Mouse (Mus musculus): ENCODE results near the gene Ap5z1. TPM values are rescaled to one million over a fixed set of nuclear protein-coding genes. Genes with fewer than 3 reads are reported as not detected.

The Ap5z1 gene
- polyA plus RNA-seq, 1 experiment from 2014 or later = 12.0 TPM

- H3K9ac ChIP-seq = no peak overlapping the region; the same call in 1 of the 2 replicates
- peaks cover 5% of the 10 kb centered on the region; the same call in 1 of the 2 replicates for H3K4me1 ChIP-seq (replicated peaks)
- 83% methylated on average over 17 of the region's 17 CpGs for WGBS
- H3K4me3 ChIP-seq (replicated peaks) = no peak overlapping the region
- H3K36me3 ChIP-seq = peaks cover 22% of the 10 kb centered on the region
- no peak overlapping the region for H3K4me2 ChIP-seq (replicated peaks)
- H3K9me3 ChIP-seq = no peaks in the 10 kb centered on the region
- H3K27me3 ChIP-seq (replicated peaks) = no peaks in the 10 kb centered on the region
- H3K27ac ChIP-seq = no peak overlapping the region
- no peak for ATAC-seq
Measured at GRCm38 (mm10) chr5:142458791-142459557, 4.8 kb upstream of the Ap5z1 start.

GRCm38 (mm10) chr5:142459834-142460233 lies 3.9 kb upstream of the Ap5z1 start:
- H3K9ac ChIP-seq = no peak overlapping the region
- H3K27ac ChIP-seq = no peak overlapping the region
- no peak for ATAC-seq
- no peaks in the 10 kb centered on the region for H3K9me3 ChIP-seq
- peaks cover 14% of the 10 kb centered on the region for H3K36me3 ChIP-seq
- H3K27me3 ChIP-seq (replicated peaks) = no peaks in the 10 kb centered on the region
- no peak overlapping the region for H3K4me3 ChIP-seq (replicated peaks)
- no peak overlapping the region for H3K4me2 ChIP-seq (replicated peaks)
- H3K4me1 ChIP-seq (replicated peaks) = peaks cover 10% of the 10 kb centered on the region; the same call in 1 of the 2 replicates
- 75% methylated on average over 5 of the region's 5 CpGs for WGBS

- H3K27ac ChIP-seq = no peak overlapping the region
- peaks cover 13% of the 10 kb centered on the region; the same call in 1 of the 2 replicates for H3K4me1 ChIP-seq (replicated peaks)
- H3K36me3 ChIP-seq = peaks cover 4% of the 10 kb centered on the region; the same call in 1 of the 2 replicates
- H3K4me2 ChIP-seq (replicated peaks) = no peak overlapping the region
- no peaks in the 10 kb centered on the region for H3K9me3 ChIP-seq
- H3K4me3 ChIP-seq (replicated peaks) = no peak overlapping the region
- no peaks in the 10 kb centered on the region for H3K27me3 ChIP-seq (replicated peaks)
- no peak overlapping the region for H3K9ac ChIP-seq
- 94% methylated on average over 7 of the region's 7 CpGs for WGBS
- no peak for ATAC-seq
Measured at GRCm38 (mm10) chr5:142461942-142462640, 1.7 kb upstream of the Ap5z1 start.

DNA sequence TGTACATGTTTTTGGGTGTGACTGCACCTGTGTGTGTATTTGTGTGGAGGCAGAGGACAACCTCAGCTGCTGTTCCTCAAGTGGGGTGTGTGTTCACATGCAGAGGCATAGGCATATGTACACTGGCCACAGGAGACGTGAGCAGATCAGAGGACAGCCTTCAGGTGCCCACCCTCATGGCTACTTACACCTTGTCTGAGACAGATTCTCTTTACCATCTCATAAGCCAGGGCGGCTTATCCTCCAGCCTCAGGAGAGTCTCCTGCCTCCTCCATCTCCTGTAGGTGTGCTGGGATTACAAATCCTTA lies 1.1 kb upstream of the Ap5z1 start:
- Histone ChIP-seq H3K4me1 (replicated peaks) (peaks cover 13% of the 10 kb centered on the region; the same call in 1 of the 2 replicates), H3K9ac (no peak overlapping the region), H3K36me3 (no peaks in the 10 kb centered on the region; the same call in 1 of the 2 replicates), H3K27me3 (replicated peaks) (no peaks in the 10 kb centered on the region), H3K9me3 (no peaks in the 10 kb centered on the region), H3K27ac (no peak overlapping the region), H3K4me3 (replicated peaks) (no peak overlapping the region), H3K4me2 (replicated peaks) (no peak overlapping the region)
- WGBS = 90% methylated on average over 2 of the region's 2 CpGs
- no peak for ATAC-seq

- ATAC-seq = peak; percentile 8; the same call in 1 of the 2 replicates
- Histone ChIP-seq H3K27ac (peak overlapping the region; percentile 84), H3K4me1 (replicated peaks) (peaks cover 13% of the 10 kb centered on the region; the same call in 1 of the 2 replicates), H3K4me2 (replicated peaks) (peak overlapping the region; percentile 80), H3K27me3 (replicated peaks) (no peaks in the 10 kb centered on the region), H3K4me3 (replicated peaks) (peak overlapping the region; percentile 78; the same call in 1 of the 2 replicates), H3K9ac (no peak overlapping the region), H3K9me3 (no peaks in the 10 kb centered on the region), H3K36me3 (no peaks in the 10 kb centered on the region; the same call in 1 of the 2 replicates)
- 83% methylated on average over 6 of the region's 6 CpGs for WGBS
Measured at GRCm38 (mm10) chr5:142463011-142463410, 733 bp upstream of the Ap5z1 start.

DNA sequence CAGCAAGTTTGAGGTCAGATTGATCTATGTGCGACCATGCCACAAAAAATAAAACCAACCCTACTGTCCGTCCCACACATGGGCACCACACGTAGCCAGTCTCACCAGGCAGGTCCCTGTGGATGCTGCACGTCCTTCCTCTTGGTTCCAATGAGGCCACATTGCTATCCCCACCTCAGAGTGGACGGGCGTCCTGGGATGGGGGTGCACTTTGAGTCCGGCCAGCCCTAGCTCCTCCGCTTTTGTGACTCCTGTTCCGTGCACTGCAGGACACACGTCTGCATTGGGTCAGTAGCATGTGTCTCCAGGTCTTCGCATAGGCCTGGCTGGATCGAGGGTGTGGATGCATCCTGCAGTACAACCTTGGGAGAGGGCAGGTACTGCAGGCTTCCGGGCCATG lies 4.6 kb downstream of the Ap5z1 start:
- H3K4me2 ChIP-seq (replicated peaks) = no peak overlapping the region
- H3K9ac ChIP-seq = no peak overlapping the region
- peaks cover 10% of the 10 kb centered on the region; the same call in 1 of the 2 replicates for H3K36me3 ChIP-seq
- no peaks in the 10 kb centered on the region for H3K27me3 ChIP-seq (replicated peaks)
- no peaks in the 10 kb centered on the region for H3K9me3 ChIP-seq
- 95% methylated on average over 13 of the region's 13 CpGs for WGBS
- H3K4me1 ChIP-seq (replicated peaks) = peaks cover 10% of the 10 kb centered on the region; the same call in 1 of the 2 replicates
- ATAC-seq = no peak
- H3K4me3 ChIP-seq (replicated peaks) = no peak overlapping the region
- no peak overlapping the region for H3K27ac ChIP-seq

DNA sequence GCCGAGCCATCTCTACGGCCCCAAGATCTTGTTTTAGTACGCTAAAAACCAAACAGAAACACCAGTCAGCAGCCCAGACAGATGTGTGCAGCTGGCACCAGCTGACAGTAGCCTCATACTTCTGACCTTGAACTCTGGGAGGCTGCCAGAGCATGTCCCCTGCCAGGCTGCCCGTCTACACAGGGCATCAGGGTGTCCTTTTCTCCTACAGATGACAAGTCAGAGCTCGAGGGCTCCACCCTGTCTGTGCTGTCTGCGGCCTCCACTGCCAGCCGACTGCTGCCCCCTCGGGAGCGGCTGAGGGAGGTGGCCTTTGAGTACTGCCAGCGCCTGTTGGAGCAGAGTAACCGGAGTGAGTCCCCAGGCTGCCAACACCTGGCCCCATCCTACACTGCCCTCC lies 6.1 kb downstream of the Ap5z1 start:
- ATAC-seq = no peak
- Histone ChIP-seq H3K9ac (no peak overlapping the region), H3K36me3 (peaks cover 10% of the 10 kb centered on the region; the same call in 1 of the 2 replicates), H3K4me3 (replicated peaks) (no peak overlapping the region), H3K27me3 (replicated peaks) (no peaks in the 10 kb centered on the region), H3K27ac (no peak overlapping the region), H3K4me1 (replicated peaks) (peaks cover 3% of the 10 kb centered on the region; the same call in 1 of the 2 replicates), H3K4me2 (replicated peaks) (no peak overlapping the region), H3K9me3 (no peaks in the 10 kb centered on the region)
- WGBS = 85% methylated on average over 11 of the region's 11 CpGs

DNA sequence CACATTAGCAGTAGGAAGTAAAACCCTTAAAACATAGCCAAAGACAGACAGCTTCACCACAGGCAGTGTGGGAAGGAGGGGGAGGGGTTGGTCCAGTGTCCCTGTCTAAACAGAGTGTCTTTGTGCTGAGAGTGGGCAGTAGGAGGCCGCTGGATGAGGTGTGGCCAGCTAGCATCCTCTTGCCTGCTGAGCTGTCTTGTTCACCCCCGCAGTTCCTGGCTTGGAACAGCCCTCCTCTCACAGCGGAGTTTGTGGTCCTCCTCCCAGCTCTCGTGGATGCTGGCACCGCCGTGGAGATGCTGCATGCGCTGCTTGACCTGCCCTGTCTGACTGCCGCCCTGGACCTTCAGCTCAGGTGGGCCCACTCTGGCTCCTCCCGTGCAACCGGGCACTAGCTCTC lies 10.0 kb downstream of the Ap5z1 start:
- H3K4me1 ChIP-seq (replicated peaks) = no peaks in the 10 kb centered on the region
- peaks cover 10% of the 10 kb centered on the region; the same call in 1 of the 2 replicates for H3K36me3 ChIP-seq
- H3K27me3 ChIP-seq (replicated peaks) = no peaks in the 10 kb centered on the region
- H3K4me2 ChIP-seq (replicated peaks) = no peak overlapping the region
- no peak for ATAC-seq
- no peaks in the 10 kb centered on the region for H3K9me3 ChIP-seq
- WGBS = 67% methylated on average over 10 of the region's 10 CpGs
- no peak overlapping the region for H3K27ac ChIP-seq
- H3K9ac ChIP-seq = no peak overlapping the region
- H3K4me3 ChIP-seq (replicated peaks) = no peak overlapping the region

GRCm38 (mm10) chr5:142475669-142476068 lies 11.9 kb downstream of the Ap5z1 start:
- Histone ChIP-seq H3K27ac (no peak overlapping the region), H3K4me3 (replicated peaks) (no peak overlapping the region), H3K27me3 (replicated peaks) (no peaks in the 10 kb centered on the region), H3K9ac (no peak overlapping the region), H3K9me3 (no peaks in the 10 kb centered on the region), H3K4me1 (replicated peaks) (peaks cover 5% of the 10 kb centered on the region; the same call in 1 of the 2 replicates), H3K36me3 (0 out of 2 replicates have a peak, but pooled peaks cover 4% of the 10 kb centered on the region), H3K4me2 (replicated peaks) (no peak overlapping the region)
- no peak for ATAC-seq
- 75% methylated on average over 7 of the region's 7 CpGs for WGBS

DNA sequence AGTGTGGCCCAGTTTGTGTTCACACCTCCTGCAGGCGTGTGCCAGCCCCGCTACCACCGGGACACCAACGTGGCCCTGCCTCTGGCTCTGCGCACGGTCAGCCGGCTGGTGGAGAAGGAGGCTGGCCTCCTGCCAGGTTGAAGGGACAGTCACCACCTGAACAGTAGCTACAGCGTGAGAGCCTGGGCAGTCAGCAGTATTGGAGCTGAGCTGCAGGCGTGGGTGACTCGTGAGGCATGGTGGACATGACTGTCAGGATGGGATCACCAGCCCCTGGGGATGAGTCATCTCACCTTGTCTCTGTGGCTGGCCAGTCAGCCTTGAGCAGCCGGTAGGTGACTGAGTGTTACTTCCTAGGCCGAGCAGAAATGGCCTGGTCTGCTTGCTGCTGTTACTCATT lies 13.6 kb downstream of the Ap5z1 start:
- no peaks in the 10 kb centered on the region for H3K9me3 ChIP-seq
- no peaks in the 10 kb centered on the region for H3K27me3 ChIP-seq (replicated peaks)
- H3K4me3 ChIP-seq (replicated peaks) = no peak overlapping the region
- H3K4me1 ChIP-seq (replicated peaks) = peaks cover 9% of the 10 kb centered on the region; the same call in 1 of the 2 replicates
- 84% methylated on average over 12 of the region's 12 CpGs for WGBS
- H3K36me3 ChIP-seq = 0 out of 2 replicates have a peak, but pooled peaks cover 2% of the 10 kb centered on the region
- H3K9ac ChIP-seq = no peak overlapping the region
- H3K27ac ChIP-seq = no peak overlapping the region
- ATAC-seq = no peak
- H3K4me2 ChIP-seq (replicated peaks) = no peak overlapping the region

DNA sequence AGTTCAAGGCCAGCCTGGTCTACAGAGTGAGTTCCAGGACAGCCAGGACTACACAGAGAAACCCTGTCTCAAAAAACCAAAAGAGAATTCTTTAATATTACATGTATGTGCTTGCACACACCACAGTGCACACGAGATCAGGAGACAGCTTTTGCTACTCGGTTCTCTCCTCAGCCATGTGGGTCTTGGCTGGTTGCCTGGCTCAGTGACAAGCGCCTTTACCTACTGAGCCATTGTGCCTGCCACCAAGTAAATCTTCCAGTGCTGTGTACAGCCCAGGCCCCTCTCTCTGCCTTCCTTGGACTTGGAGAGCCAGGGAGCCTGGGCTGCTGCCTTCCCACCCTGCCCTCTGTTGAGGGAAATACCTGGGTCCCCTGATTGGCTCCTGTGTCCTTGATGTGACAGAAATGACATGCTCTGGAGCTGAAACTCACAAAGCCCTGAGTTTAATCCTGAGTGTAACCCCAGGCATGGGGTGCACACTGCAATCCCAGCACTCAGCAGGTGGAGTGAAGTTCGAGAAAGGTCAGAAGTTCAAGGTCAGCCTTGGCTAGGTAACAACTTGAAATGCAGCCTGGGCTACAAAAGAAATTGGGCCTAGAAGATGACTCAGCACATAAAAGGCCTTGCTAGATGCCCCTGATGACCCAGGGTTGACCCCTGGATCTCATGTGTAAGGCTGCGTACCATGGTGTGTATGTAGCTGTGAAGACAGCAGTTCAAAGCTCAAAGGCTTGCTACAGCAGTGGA lies 14.3 kb downstream of the Ap5z1 start:
- H3K27ac ChIP-seq = no peak overlapping the region
- no peak overlapping the region for H3K9ac ChIP-seq
- peaks cover 9% of the 10 kb centered on the region; the same call in 1 of the 2 replicates for H3K4me1 ChIP-seq (replicated peaks)
- H3K4me3 ChIP-seq (replicated peaks) = no peak overlapping the region
- H3K36me3 ChIP-seq = no peaks in the 10 kb centered on the region
- H3K27me3 ChIP-seq (replicated peaks) = no peaks in the 10 kb centered on the region
- H3K4me2 ChIP-seq (replicated peaks) = no peak overlapping the region
- ATAC-seq = 0 out of 2 replicates have a peak, but pooled peaks have one; percentile 19
- no peaks in the 10 kb centered on the region for H3K9me3 ChIP-seq
- WGBS = 90% methylated on average over 5 of the region's 5 CpGs

Data from intestine, embryonic 15.5 days (tissue).